Mouse (Mus musculus) liver, embryonic 14.5 days (tissue): Measurements from ENCODE around the gene Prokr2.

Source experiments
- CTCF ChIP-seq: IDR thresholded peaks from 2 replicates; pipeline ENCODE4 v1.5.1; 2016; ENCODE audit warnings: antibody characterized with exemption, low read depth, control low read depth
- EP300 ChIP-seq: IDR thresholded peaks from 2 replicates; pipeline ENCODE4 v1.6.1; 2016; ENCODE audit warnings: antibody characterized with exemption, low read depth

- no peak for TF ChIP-seq CTCF
- peak; percentile 36; the same call in 1 of the 2 replicates for TF ChIP-seq EP300
Measured at GRCm38 (mm10) chr2:132305165-132305564, 80.1 kb downstream of the Prokr2 start.
